Mouse (Mus musculus) thymus, postnatal 14 days (tissue): Measurements from ENCODE around the gene Cep41.

ENCODE experiments used
- DNase-seq: peaks from one replicate; pipeline ENCODE4 v3.0.0; 2021

The Cep41 gene

DNA sequence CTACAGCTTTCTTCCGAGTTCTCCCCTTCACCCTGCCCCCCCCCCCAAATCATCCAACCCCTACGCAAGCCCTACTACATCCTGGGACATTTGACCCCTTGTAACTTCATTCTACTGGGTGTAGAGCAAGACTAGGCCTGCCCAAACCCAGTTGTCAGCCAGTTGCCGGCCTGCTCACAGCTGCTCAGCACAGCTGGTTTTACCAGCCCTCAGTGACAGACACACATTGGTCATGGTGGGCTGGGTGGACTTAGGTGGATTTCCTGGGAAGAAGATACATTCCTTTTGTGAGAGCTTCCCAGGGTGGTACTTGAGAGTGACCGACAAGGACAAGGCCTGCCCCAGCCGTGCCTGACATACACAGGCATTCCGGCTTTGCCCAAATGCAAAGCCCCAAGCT is 72.6 kb downstream of the Cep41 start:
- no peak for DNase-seq

DNA sequence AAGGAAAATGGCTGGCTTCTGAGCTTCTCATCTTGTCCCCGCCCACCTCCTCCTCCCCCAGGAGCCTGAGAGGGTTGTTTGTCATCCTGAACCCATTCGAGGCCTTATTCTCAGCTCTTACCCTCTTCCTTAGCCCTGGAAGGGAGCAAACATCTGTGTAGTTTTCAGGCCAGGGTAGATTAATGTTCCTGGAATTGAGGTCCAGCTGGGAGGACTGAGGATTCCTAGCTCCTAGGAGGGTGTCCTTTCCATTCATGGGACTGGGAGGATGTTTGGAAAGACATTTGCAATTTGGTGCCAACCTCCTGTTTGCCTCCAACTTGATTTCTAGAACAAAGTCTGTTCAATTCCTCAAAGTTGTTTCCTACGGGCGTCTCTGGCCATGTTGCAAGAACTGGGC is 73.0 kb downstream of the Cep41 start:
- DNase-seq, result no peak

DNA sequence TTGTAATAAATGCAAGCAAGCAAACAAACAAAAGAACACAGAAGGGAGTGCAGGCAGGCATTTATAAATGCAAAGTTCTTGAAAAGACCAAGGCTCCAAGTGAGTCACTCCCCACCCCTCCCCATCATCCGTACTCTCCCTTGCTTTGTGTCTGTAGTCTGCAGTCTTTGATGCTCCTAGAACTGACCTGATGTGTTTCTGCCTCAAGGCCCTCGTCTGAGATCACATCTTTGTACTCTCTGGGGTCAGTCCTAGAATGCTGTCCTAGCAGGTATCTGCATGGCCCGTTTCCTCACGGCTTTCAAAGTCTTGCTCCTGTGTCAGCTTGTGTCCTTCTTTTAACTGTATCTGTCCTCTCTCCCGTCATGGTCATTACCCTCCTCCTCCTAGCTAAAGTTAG is 73.9 kb downstream of the Cep41 start:
- DNase-seq, result no peak

DNA sequence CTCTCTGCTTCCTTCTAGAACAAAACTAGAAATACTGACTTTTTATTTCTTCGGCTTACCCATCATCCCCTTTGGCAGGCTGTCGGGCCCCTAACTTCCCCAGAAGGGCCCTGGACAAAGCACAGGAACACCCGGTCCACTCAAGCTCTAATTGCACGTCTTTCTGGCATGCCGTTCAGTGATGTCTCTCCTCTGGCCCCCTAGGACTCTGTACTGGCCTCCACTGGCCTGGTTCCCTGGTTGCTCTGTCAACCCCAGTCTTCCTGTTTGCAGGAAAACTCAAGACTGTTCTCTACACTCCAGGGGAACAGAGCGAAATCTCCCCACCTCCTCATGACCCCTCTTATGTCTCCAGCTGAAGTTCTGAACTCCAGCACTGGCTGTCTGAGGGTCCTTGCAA is 74.8 kb downstream of the Cep41 start:
- DNase-seq, result no peak

DNA sequence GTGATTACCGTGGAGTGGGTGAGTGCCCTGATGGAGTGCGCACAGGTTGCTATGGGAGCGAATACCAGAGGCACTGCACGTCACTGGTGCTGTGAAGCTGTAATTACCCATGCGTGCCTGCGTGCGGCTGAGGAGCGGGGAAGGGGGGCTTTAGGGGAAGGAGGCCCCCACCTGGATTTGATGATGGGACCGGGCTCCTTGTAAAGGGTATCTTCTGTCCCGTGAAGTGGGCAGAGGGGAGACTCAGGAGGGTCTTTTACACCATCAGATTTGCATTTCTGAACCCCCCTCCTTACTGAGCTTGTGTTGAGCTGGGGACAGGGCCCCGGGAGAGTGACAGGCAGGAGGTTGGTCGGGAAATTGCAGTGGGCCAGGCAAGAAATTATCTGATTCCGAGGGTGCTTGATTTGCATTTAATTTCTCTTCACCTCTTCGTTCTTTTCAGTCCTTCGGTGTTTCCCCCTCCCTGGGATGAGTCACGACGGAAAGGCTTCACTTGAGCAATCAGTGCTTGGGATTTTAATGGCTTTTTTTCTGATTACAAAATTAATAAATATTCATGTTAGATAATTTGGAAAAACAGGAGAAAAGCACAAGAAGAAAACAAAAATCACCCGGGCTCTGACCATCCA is 75.5 kb downstream of the Cep41 start:
- DNase-seq, result no peak

DNA sequence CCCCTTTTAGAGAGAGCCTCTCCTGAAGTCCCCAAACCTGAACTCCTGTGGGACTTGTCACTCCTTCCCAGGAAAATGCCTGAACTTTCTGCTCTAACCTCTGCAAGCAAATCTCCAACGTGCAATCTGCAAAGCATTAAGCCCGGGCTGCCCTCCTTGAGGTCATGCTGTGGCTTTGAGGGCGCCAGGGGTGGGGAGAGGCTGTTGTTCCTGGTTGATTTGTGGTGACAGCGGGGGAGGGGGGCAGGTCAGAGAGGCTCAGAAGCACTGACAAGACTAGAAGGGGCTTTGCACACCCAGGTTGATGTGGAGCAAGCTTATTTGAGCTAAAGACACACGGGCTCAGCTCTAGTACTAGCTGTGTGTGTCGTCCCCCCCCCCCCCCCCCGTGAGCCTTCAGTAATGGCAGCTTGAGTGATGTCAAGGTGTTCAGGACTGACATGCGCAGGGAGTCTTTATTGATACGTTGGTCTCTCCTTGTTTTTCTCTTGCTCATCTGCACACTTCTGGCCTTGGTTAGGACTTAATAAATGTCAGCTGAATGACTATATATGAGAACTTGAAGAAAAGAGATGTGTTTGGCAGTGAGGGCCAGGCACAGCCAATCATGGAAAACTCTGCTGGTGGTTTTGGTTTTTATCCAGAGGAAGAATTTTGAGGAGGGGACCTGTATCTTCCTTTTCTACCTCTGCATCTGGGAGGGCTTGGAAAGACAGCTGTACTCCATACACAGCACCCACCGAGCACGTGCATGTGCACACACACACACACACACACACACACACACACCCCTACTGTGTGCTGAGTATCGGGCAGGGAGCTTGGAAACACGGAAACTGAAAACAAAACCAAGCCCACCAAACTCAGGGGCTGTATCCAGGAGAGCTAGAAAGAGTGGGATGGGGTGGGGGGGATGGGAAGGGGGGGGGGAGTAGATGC is 76.3 kb downstream of the Cep41 start:
- DNase-seq, result no peak

DNA sequence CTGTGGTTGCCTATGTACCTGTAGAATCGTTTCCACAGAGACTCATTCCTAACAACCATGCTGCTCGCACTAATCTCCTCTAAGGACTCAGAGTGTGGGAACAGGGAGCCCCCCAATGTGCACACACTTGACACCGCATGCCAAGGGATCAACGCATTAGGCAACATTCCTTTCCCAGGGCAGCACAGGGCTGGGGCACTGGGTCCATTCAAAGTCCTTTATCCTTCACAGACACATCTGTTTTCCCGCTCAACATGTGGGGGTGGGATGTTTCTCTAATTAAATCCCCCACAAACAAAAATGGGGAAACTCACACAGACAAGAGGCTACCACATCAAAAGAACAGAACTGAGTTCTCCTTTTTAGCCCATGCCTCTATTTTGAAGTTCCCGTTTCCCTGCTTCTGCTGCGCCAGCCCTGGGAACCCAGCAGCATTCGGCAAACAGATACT is 77.0 kb downstream of the Cep41 start:
- DNase-seq, result no peak

DNA sequence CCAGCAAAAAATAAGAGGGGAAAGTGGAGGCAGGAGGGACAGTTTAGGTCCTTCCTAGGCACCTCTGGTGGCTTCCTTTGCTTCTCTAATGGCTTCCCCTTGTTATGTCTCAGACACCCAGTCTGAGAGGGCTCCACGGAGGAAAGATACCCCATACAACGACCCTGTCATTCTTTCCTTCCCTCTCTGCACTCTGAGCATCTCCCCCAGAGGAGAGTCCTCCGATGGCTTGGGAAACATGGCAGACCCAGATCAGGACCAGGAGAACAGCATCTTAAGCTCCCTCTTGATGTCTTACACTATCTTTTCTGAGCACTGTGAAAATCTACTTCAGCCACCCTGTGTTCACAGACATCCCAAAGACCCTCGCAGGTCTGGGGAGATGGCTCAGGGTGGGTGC is 77.8 kb downstream of the Cep41 start:
- no peak for DNase-seq

DNA sequence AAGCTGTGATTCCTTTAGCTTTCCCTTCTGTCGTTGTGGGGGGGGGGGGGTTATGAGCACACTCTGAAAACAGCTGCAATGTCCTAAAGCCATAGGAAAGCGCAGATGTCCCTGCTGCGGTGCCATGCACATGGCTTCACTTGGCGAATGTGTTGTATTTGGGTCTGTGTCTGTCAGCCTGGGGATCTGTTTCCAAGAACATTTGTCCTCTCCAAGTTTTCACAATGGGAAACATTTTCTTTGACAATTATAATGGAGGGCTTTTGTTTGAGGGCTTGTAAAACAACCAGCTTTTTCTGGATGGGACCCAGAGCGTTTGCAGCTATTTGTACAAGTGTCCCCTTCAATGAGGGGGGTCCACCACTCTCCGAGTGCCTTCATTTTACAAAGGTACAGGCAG is 79.3 kb downstream of the Cep41 start:
- DNase-seq, result no peak

DNA sequence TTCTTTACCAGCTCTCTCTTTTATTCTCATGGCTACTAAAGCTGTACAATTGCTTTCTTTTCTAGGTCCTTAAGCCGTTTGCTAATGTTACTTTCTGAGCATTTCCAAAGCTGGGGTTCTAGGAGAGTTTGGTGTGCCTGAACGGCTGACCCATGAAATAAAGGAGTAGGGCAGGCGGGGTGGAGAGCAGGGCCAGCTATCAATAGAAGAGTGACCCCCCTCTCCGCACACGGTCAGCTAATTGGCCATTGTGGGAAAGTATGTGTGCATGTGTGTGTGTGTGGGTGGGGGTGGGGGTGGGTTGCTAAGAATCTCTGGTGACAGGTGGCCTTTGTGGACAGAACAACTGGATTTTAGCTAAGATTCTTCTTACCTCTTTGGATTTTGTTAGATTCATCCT is 82.3 kb downstream of the Cep41 start:
- no peak for DNase-seq

DNA sequence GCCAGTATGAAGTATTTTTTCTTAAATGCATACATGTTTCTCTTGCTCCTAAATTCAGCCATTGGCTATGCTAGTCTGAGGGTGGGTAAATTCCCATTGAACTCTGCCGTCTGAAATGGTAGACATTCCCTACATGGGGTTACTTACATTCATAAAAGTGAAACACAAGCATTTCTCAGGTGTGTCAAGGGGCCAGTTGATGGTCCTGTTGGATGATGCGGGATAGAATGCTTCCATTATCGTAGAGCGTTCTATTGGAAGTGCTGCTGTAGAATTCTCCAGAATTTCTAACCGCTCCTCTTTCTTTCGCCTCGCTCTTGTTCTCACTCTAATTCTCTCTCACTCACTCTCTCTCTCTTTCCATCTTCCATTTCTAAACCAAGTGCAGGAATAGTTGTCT is 82.8 kb downstream of the Cep41 start, which contains the start of gene Cpa5:
Gene Cpa5 (plus strand): TSS at position 301 of the 400 bp plus-strand sequence.
- DNase-seq, result no peak

DNA sequence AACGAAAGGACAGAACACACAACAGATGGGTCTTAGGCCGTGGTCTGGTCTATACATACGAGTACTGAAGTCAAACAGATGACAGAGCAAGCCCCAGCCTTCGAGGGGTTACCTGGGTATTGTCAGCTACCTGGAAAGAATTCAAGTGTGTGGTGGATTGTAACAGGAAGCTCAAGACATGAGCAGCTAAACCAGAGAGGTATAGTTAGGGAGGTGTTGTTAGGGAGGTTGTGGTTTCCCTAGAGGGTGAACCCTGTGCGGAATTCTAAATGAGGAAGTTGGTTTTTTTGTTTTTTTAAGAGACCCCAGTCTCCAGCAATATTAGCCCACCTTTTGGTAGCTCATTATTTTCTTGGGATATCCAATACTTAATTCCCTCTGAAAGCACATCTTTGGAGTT is 87.9 kb downstream of the Cep41 start:
- no peak for DNase-seq

DNA sequence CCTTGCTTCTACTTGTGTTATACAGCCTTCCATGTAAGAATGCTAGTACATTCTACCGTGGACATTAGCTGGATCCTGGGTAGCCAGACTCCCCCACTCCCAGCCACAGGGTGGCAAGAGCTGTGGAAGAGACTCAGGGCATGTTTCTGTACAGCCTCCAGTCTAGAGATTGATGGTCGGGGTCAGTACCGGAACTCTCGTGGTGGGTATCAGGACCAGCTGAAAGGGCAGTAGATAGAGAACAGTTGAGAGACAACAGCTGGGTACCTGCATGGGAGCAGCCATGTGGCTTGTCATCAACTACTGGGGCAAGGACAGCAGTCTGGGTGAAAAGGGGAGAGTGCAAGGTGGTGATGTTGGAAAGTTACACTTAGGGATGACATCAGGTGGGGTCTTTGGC is 88.4 kb downstream of the Cep41 start:
- no peak for DNase-seq

DNA sequence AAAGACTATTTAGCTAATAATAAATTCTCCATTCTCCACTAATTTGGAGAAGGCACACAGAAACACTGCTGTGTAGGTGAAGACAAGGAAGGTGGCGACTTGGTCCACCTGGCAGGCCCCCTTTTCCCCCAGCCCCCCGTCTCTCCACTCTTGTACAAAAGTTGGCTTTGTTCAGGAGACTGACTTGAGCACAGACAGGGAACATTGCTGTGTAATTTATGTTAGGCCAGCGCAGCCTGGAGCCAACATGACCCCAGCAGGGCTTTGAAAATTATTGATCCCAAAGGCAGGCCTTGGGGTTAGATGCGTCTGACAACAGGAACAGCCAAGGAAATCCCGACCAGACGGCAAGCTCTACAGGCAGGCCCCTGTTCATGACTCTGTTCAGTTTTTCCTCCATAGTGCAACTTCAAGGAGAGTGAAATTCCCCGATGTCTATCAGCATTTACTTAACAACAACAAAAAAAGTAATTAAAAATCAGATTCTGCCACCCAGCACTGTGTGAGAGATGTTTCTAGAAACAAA is 89.1 kb downstream of the Cep41 start:
- no peak for DNase-seq
